Mouse (Mus musculus): ENCODE measurements around the gene Maged1. TPM values are rescaled to one million over a fixed set of nuclear protein-coding genes. Genes with fewer than 3 reads are reported as not detected.
A peak's percentile ranks its signal among the peaks of the same experiment; 100 is the strongest.
"Not testable (repeated sequence)": the region's sequence is repeated elsewhere in the genome, so short reads cannot be mapped to it uniquely, and the experiment has no call there.

The Maged1 gene
- polyA plus RNA-seq, 1 experiment from 2014 or later, result 956 TPM

- WGBS, result 14% methylated on average over 34 of the region's 37 CpGs
- Histone ChIP-seq H3K4me3 (ENCODE audit: low read length) (peak overlapping the region; percentile 61), H3K27me3 (replicated peaks; ENCODE audit: control insufficient read depth, insufficient read depth, low read length) (no peaks in the 10 kb centered on the region), H3K4me2 (ENCODE audit: low read length) (peak overlapping the region; percentile 59), H3K4me1 (ENCODE audit: control insufficient read depth, insufficient read depth, low read depth, low read length) (peaks cover 13% of the 10 kb centered on the region), H3K9me3 (ENCODE audit: control insufficient read depth, low read length) (no peaks in the 10 kb centered on the region), H3K9ac (ENCODE audit: low read depth, low read length) (peak overlapping the region; percentile 78), H3K36me3 (ENCODE audit: control insufficient read depth, insufficient read depth, low read length) (peaks cover 11% of the 10 kb centered on the region), H3K27ac (ENCODE audit: low read depth, low read length) (peak overlapping the region; percentile 86)
- peak; percentile 28 for ATAC-seq
These were observed 1.4 kb downstream of the Maged1 start for GRCm38 (mm10) chrX:94540341-94541201.

GRCm38 (mm10) chrX:94534346-94534745 lies 7.6 kb downstream of the Maged1 start:
- Histone ChIP-seq H3K9me3 (ENCODE audit: control insufficient read depth, low read length) (no peaks in the 10 kb centered on the region), H3K36me3 (ENCODE audit: control insufficient read depth, insufficient read depth, low read length) (peaks cover 11% of the 10 kb centered on the region), H3K27me3 (replicated peaks; ENCODE audit: control insufficient read depth, insufficient read depth, low read length) (no peaks in the 10 kb centered on the region), H3K4me2 (ENCODE audit: low read length) (no peak overlapping the region), H3K27ac (ENCODE audit: low read depth, low read length) (no peak overlapping the region), H3K4me1 (ENCODE audit: control insufficient read depth, insufficient read depth, low read depth, low read length) (peaks cover 5% of the 10 kb centered on the region), H3K9ac (ENCODE audit: low read depth, low read length) (no peak overlapping the region), H3K4me3 (ENCODE audit: low read length) (no peak overlapping the region)
- ATAC-seq, result no peak
- WGBS, result 78% methylated on average over 2 of the region's 2 CpGs

DNA sequence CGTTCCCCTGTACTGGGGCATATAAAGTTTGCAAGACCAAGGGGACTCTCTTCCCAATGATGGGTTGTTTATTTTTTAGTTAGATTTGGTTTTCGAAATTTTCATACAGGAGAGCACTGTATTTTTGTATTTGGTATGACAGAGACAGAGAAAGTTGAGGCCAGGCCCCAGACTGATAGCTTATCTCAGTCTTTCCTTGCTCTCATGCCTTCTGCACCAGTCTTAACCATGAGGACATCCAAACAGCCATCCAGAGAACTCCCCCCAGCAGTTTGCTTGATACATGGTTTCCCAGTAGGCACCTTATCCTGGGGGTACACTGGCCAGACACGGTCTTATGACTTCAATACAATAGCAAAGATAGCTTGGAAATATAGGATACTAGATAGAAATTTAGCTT lies 11.6 kb downstream of the Maged1 start:
- 81% methylated on average over 3 of the region's 3 CpGs for WGBS
- Histone ChIP-seq H3K4me1 (ENCODE audit: control insufficient read depth, insufficient read depth, low read depth, low read length) (no peaks in the 10 kb centered on the region), H3K4me3 (ENCODE audit: low read length) (no peak overlapping the region), H3K27me3 (replicated peaks; ENCODE audit: control insufficient read depth, insufficient read depth, low read length) (no peaks in the 10 kb centered on the region), H3K9ac (ENCODE audit: low read depth, low read length) (no peak overlapping the region), H3K4me2 (ENCODE audit: low read length) (no peak overlapping the region), H3K27ac (ENCODE audit: low read depth, low read length) (no peak overlapping the region), H3K9me3 (ENCODE audit: control insufficient read depth, low read length) (0 out of 2 replicates have a peak, but pooled peaks cover 3% of the 10 kb centered on the region), H3K36me3 (ENCODE audit: control insufficient read depth, insufficient read depth, low read length) (no peaks in the 10 kb centered on the region)
- ATAC-seq, result no peak

DNA sequence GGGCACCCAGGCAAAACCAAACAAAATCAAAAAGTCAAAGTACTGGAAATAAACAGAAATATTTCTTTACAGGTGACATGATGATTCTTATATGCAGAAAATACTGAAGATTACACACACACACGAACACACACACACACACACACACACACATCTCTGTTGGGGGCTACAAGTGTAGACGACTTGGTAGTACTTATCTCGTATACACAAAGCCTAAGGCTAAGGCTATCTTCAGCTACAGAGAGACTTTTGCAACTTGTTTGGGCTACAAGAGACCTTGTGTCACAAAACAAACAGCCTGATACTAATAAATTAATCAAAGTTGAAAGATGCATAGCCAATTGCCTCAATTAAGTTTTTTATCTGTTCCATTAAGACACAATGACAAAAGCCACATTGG lies 19.8 kb downstream of the Maged1 start:
- Histone ChIP-seq H3K4me3 (ENCODE audit: low read length) (no peak overlapping the region), H3K9me3 (ENCODE audit: control insufficient read depth, low read length) (no peaks in the 10 kb centered on the region), H3K36me3 (ENCODE audit: control insufficient read depth, insufficient read depth, low read length) (no peaks in the 10 kb centered on the region), H3K27ac (ENCODE audit: low read depth, low read length) (no peak overlapping the region), H3K4me2 (ENCODE audit: low read length) (no peak overlapping the region), H3K9ac (ENCODE audit: low read depth, low read length) (no peak overlapping the region), H3K27me3 (replicated peaks; ENCODE audit: control insufficient read depth, insufficient read depth, low read length) (peaks cover 2% of the 10 kb centered on the region; the same call in 1 of the 2 replicates), H3K4me1 (ENCODE audit: control insufficient read depth, insufficient read depth, low read depth, low read length) (no peaks in the 10 kb centered on the region)
- WGBS, result 85% methylated on average over 3 of the region's 3 CpGs
- no peak for ATAC-seq

DNA sequence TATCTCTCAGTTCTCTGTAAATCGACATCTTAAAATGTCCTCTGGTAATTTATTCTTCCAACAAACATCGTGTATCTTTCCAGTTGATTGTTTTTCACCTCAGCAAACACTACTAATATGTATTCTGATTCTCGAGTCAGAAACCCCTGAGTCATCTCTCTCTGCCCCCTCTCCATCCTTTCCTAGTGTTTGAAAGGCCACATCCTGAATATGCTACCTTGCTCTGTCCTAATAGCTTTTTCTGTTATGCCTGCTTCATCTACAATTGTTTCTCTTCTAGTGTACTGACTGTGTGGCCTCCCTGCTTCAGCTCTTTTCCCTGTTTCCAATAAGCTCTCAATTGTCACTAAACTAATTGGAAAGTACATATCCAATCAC lies 33.5 kb downstream of the Maged1 start:
- H3K9ac ChIP-seq (ENCODE audit: low read depth, low read length), result no peak overlapping the region
- peak; percentile 35; the same call in 1 of the 2 replicates for ATAC-seq
- H3K27ac ChIP-seq (ENCODE audit: low read depth, low read length), result peak overlapping the region; percentile 45; the same call in 1 of the 2 replicates
- WGBS, result 45% methylated on average over 3 of the region's 3 CpGs
- H3K4me1 ChIP-seq (ENCODE audit: control insufficient read depth, insufficient read depth, low read depth, low read length), result no peaks in the 10 kb centered on the region
- no peaks in the 10 kb centered on the region for H3K36me3 ChIP-seq (ENCODE audit: control insufficient read depth, insufficient read depth, low read length)
- no peak overlapping the region for H3K4me2 ChIP-seq (ENCODE audit: low read length)
- H3K4me3 ChIP-seq (ENCODE audit: low read length), result no peak overlapping the region
- no peaks in the 10 kb centered on the region for H3K27me3 ChIP-seq (replicated peaks; ENCODE audit: control insufficient read depth, insufficient read depth, low read length)
- H3K9me3 ChIP-seq (ENCODE audit: control insufficient read depth, low read length), result no peaks in the 10 kb centered on the region

DNA sequence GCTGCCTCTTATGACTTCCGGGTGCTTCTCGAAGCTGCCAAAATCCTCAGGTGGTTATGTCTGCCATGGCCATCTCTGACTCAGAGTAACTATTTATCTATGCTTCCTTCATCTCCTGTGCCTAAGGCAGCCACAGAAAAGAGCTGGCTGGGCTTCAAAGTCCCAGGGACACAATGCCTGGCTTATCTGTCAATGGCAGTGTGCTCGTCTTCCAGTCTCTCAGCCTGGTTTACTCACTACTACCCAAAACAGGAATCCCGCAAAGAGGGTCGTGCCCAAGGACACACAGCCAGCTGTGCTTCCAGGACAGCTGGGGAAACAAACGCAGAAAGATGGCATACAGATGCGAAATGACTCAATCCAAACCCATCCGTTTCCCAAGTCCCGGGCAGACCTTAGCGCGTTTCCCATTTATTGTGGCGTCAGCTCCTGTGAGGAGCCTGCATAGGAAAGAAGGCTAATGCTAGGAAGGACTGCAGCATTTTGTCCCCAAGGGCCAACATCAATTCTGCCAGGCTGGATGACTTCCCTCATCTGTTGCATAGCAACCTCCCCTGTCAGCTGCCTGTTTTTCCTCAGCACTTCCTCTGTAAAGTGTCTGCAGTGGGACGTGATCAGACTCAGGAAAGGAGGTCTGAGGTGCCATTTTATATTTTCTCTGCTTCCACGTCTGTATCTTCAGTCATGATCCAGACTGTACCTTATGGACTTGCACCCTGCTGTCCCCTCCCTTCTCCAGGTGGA lies 34.1 kb downstream of the Maged1 start:
- not testable (repeated sequence) for H3K27me3 ChIP-seq (replicated peaks; ENCODE audit: control insufficient read depth, insufficient read depth, low read length); H3K9me3 ChIP-seq (ENCODE audit: control insufficient read depth, low read length); H3K4me3 ChIP-seq (ENCODE audit: low read length); H3K4me1 ChIP-seq (ENCODE audit: control insufficient read depth, insufficient read depth, low read depth, low read length); H3K36me3 ChIP-seq (ENCODE audit: control insufficient read depth, insufficient read depth, low read length); H3K9ac ChIP-seq (ENCODE audit: low read depth, low read length)
- Histone ChIP-seq H3K4me2 (ENCODE audit: low read length) (0 out of 2 replicates have a peak overlapping the region, but pooled peaks have one; percentile 12), H3K27ac (ENCODE audit: low read depth, low read length) (peak overlapping the region; percentile 74)
- peak; percentile 97 for ATAC-seq
- WGBS, result 31% methylated on average over 6 of the region's 14 CpGs

DNA sequence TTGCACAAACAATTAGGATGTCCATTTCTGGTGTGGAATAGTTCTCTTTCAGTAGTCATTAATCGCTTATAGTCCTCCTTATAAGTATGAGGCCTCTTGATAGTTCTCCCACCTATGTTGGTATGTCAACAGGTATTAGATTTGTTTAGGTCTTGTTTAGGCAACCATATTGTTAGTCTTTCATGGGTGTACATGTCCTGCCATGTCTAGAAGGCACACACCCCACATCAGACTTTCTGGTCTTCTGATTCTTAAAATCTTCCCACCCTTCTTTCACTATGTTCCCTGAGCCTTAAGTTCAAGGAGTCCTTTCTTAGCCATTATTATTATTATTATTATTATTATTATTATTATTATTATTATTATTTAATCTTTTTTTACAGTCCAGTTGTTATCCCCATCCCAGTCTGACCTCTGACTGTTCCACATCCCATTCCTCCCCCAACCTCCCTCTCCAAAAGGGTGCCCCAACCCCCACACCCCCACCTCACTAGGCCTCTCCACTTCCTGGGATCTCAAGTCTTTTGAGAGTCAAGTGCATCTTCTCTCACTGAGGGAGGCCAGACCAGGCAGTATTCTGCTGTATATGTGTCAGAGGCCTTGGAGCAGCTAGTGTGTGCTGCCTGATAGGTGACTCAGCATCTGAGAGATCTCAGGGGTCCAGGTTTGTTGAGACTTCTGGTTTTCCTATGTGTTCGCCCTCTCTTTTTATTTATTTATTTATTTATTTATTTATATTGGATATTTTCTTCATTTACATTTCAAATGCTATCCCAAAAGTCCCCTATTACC lies 55.7 kb downstream of the Maged1 start:
- Histone ChIP-seq H3K4me3 (ENCODE audit: low read length) (no peak overlapping the region), H3K27me3 (replicated peaks; ENCODE audit: control insufficient read depth, insufficient read depth, low read length) (no peaks in the 10 kb centered on the region), H3K9me3 (ENCODE audit: control insufficient read depth, low read length) (no peaks in the 10 kb centered on the region), H3K4me1 (ENCODE audit: control insufficient read depth, insufficient read depth, low read depth, low read length) (no peaks in the 10 kb centered on the region), H3K9ac (ENCODE audit: low read depth, low read length) (no peak overlapping the region), H3K36me3 (ENCODE audit: control insufficient read depth, insufficient read depth, low read length) (no peaks in the 10 kb centered on the region), H3K4me2 (ENCODE audit: low read length) (no peak overlapping the region), H3K27ac (ENCODE audit: low read depth, low read length) (no peak overlapping the region)
- 81% methylated on average over 2 of the region's 2 CpGs for WGBS
- ATAC-seq, result no peak
